Mouse (Mus musculus): Measurements from ENCODE around the gene Ppp1r14c. TPM values are rescaled to one million over a fixed set of nuclear protein-coding genes. Genes with fewer than 3 reads are reported as not detected.

The Ppp1r14c gene
- polyA plus RNA-seq, 1 experiment from 2014 or later = 29.2 TPM

DNA sequence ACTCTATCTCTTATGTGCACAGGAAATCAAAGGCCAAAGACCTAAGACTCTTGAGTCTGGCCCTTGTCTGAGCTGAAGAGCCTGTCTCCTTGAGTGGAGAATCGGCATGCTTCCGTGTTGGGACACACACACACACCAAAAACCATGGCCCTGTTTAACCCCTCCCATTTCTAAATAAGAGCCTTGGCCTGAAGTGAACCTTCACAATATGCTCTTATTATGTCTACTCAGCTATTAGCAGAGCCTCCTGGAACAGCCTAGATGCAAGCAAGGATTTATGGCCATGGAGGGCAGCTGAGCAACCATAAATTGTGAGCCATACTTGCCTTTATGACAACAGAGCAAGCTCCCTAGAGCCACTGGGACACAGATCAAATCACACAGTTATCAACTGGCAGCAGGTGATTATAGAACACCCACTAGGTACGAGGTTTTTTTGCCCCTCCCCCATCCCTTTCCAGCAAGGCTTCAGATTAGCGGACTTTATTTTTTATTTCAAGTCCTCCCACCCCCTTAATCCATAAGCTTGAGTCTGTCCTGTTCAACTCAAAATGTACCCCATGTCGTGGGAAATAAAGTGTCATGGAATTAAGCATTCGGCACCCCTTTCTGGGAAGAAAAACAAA lies 42.3 kb downstream of the Ppp1r14c start:
- Histone ChIP-seq H3K4me2 (ENCODE audit: low read depth, low read length) (no peak overlapping the region), H3K27me3 (replicated peaks; ENCODE audit: control insufficient read depth, insufficient read depth, low read length) (no peaks in the 10 kb centered on the region), H3K9ac (ENCODE audit: low read depth, low read length) (no peak overlapping the region), H3K36me3 (ENCODE audit: control insufficient read depth, insufficient read depth, low read length) (no peaks in the 10 kb centered on the region), H3K4me1 (ENCODE audit: control insufficient read depth, insufficient read depth, low read length) (no peaks in the 10 kb centered on the region), H3K9me3 (ENCODE audit: control insufficient read depth, low read length) (no peaks in the 10 kb centered on the region), H3K27ac (replicated peaks; ENCODE audit: low read depth, low read length) (no peak overlapping the region), H3K4me3 (ENCODE audit: low read depth, low read length) (no peak overlapping the region)
- no peak for DNase-seq (ENCODE audit: low spot score)
- 67% methylated on average over 6 of the region's 6 CpGs for WGBS
- ATAC-seq (ENCODE audit: low read depth) = no peak

DNA sequence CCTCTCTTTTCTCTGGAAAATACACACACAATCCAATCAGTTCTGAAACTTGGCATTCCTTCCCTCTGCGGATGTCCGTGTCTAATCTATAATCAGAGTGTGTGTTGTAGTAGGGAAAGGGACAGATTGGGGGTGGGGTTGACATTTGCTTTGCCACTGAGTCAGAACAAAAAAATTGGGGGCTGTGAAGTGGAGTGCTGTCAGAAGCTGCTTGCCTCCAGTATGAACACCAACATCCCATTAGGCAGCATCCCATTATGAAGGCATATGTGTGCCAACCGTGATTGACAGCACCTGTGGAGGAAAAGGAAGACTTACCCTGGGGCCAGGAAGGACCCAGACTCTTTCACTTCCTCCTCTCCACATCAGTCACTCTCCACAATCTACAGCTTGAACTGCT lies 42.8 kb downstream of the Ppp1r14c start:
- DNase-seq (ENCODE audit: low spot score) (no peak), ATAC-seq (ENCODE audit: low read depth) (no peak)
- 42% methylated on average over 3 of the region's 3 CpGs for WGBS

GRCm38 (mm10) chr10:3411222-3411621 lies 45.4 kb downstream of the Ppp1r14c start:
- no peak for DNase-seq (ENCODE audit: low spot score)
- Histone ChIP-seq H3K36me3 (ENCODE audit: control insufficient read depth, insufficient read depth, low read length) (no peaks in the 10 kb centered on the region), H3K9me3 (ENCODE audit: control insufficient read depth, low read length) (no peaks in the 10 kb centered on the region), H3K4me2 (ENCODE audit: low read depth, low read length) (no peak overlapping the region), H3K27ac (replicated peaks; ENCODE audit: low read depth, low read length) (no peak overlapping the region), H3K4me3 (ENCODE audit: low read depth, low read length) (no peak overlapping the region), H3K9ac (ENCODE audit: low read depth, low read length) (no peak overlapping the region), H3K4me1 (ENCODE audit: control insufficient read depth, insufficient read depth, low read length) (no peaks in the 10 kb centered on the region), H3K27me3 (replicated peaks; ENCODE audit: control insufficient read depth, insufficient read depth, low read length) (no peaks in the 10 kb centered on the region)
- WGBS = 53% methylated on average over 3 of the region's 3 CpGs
- ATAC-seq (ENCODE audit: low read depth) = no peak

More for the DNA sequence above, 42.8 kb downstream of the Ppp1r14c start:
- H3K9me3 ChIP-seq (ENCODE audit: control insufficient read depth, low read length) = no peaks in the 10 kb centered on the region
- H3K4me2 ChIP-seq (ENCODE audit: low read depth, low read length) = no peak overlapping the region
- no peaks in the 10 kb centered on the region for H3K27me3 ChIP-seq (replicated peaks; ENCODE audit: control insufficient read depth, insufficient read depth, low read length)
- H3K4me1 ChIP-seq (ENCODE audit: control insufficient read depth, insufficient read depth, low read length) = no peaks in the 10 kb centered on the region
- H3K36me3 ChIP-seq (ENCODE audit: control insufficient read depth, insufficient read depth, low read length) = no peaks in the 10 kb centered on the region
- no peak overlapping the region for H3K27ac ChIP-seq (replicated peaks; ENCODE audit: low read depth, low read length)
- H3K9ac ChIP-seq (ENCODE audit: low read depth, low read length) = no peak overlapping the region
- H3K4me3 ChIP-seq (ENCODE audit: low read depth, low read length) = no peak overlapping the region

DNA sequence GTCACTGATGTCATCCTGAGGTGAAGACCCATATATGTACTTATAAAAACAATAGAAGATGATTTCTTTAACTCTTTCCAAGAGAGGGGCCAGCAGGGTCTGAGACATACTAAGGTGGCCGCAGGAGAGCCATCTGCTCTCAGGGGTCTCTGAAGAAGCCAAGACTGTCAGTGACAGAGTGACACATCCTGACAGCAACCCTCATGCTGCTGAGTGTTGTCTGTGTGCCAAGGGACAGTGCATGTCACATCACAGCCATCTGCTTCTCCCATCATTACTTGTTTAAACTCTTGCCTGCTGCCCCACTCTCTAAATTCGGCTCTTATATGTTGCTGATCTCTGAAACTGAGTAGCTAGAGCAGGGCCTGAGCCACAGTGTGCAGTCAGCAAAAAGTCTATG lies 45.8 kb downstream of the Ppp1r14c start:
- H3K4me1 ChIP-seq (ENCODE audit: control insufficient read depth, insufficient read depth, low read length) = no peaks in the 10 kb centered on the region
- no peak overlapping the region for H3K4me2 ChIP-seq (ENCODE audit: low read depth, low read length)
- H3K9me3 ChIP-seq (ENCODE audit: control insufficient read depth, low read length) = no peaks in the 10 kb centered on the region
- no peaks in the 10 kb centered on the region for H3K27me3 ChIP-seq (replicated peaks; ENCODE audit: control insufficient read depth, insufficient read depth, low read length)
- ATAC-seq (ENCODE audit: low read depth) (no peak), DNase-seq (ENCODE audit: low spot score) (no peak)
- H3K4me3 ChIP-seq (ENCODE audit: low read depth, low read length) = no peak overlapping the region
- 83% methylated on average over 2 of the region's 2 CpGs for WGBS
- H3K27ac ChIP-seq (replicated peaks; ENCODE audit: low read depth, low read length) = no peak overlapping the region
- no peaks in the 10 kb centered on the region for H3K36me3 ChIP-seq (ENCODE audit: control insufficient read depth, insufficient read depth, low read length)
- no peak overlapping the region for H3K9ac ChIP-seq (ENCODE audit: low read depth, low read length)

DNA sequence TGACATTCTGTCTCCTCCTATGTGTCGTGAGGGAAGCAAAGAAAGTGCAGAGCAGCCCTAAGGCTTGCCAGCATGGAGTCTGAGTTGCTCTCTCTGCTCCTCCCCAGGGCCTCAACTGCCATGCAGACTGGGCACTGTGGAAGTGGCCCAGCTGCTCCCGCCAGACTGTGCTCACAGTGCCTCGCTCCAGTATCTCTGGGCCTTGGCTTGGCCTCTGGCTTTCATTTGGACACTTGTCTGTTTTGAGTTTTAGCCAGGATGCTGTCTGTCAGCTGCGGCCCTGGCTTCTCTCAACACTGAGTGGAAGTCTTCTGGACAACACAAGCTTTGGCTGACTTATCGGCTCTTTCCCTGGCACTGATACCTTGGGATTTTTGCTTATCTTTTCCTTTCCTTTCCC lies 49.0 kb downstream of the Ppp1r14c start:
- no peaks in the 10 kb centered on the region for H3K9me3 ChIP-seq (ENCODE audit: control insufficient read depth, low read length)
- H3K4me2 ChIP-seq (ENCODE audit: low read depth, low read length) = no peak overlapping the region
- WGBS = 60% methylated on average over 5 of the region's 5 CpGs
- DNase-seq (ENCODE audit: low spot score) = no peak
- H3K36me3 ChIP-seq (ENCODE audit: control insufficient read depth, insufficient read depth, low read length) = no peaks in the 10 kb centered on the region
- no peak overlapping the region for H3K9ac ChIP-seq (ENCODE audit: low read depth, low read length)
- no peaks in the 10 kb centered on the region for H3K4me1 ChIP-seq (ENCODE audit: control insufficient read depth, insufficient read depth, low read length)
- no peak overlapping the region for H3K4me3 ChIP-seq (ENCODE audit: low read depth, low read length)
- ATAC-seq (ENCODE audit: low read depth) = no peak
- H3K27me3 ChIP-seq (replicated peaks; ENCODE audit: control insufficient read depth, insufficient read depth, low read length) = no peaks in the 10 kb centered on the region
- no peak overlapping the region for H3K27ac ChIP-seq (replicated peaks; ENCODE audit: low read depth, low read length)

DNA sequence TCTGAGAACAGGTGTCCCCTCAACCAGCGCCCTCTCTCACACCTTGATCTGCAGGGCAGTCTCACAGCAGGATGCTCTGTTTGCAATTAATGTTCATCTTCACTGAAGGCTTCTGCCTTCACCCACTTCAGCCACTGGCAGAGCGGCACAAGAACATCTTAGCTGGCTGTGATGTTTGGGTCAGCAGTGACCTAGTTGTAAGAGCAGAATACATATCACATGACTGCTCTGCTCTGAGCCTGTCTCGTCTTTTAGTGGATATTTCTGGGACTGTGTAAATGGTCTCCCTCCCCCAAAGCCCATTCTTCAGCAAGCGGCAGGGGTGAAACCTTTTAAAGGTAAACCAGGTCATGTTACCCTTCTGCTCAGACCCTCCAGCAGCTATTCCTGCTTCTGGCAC lies 50.7 kb downstream of the Ppp1r14c start:
- Histone ChIP-seq H3K9me3 (ENCODE audit: control insufficient read depth, low read length) (no peaks in the 10 kb centered on the region), H3K4me3 (ENCODE audit: low read depth, low read length) (no peak overlapping the region), H3K27ac (replicated peaks; ENCODE audit: low read depth, low read length) (no peak overlapping the region), H3K9ac (ENCODE audit: low read depth, low read length) (no peak overlapping the region), H3K36me3 (ENCODE audit: control insufficient read depth, insufficient read depth, low read length) (no peaks in the 10 kb centered on the region), H3K4me1 (ENCODE audit: control insufficient read depth, insufficient read depth, low read length) (no peaks in the 10 kb centered on the region), H3K4me2 (ENCODE audit: low read depth, low read length) (no peak overlapping the region), H3K27me3 (replicated peaks; ENCODE audit: control insufficient read depth, insufficient read depth, low read length) (no peaks in the 10 kb centered on the region)
- DNase-seq (ENCODE audit: low spot score) = no peak
- ATAC-seq (ENCODE audit: low read depth) = no peak
- WGBS = 56% methylated on average over 4 of the region's 4 CpGs

- Histone ChIP-seq H3K9me3 (ENCODE audit: control insufficient read depth, low read length) (no peaks in the 10 kb centered on the region), H3K9ac (ENCODE audit: low read depth, low read length) (no peak overlapping the region), H3K4me1 (ENCODE audit: control insufficient read depth, insufficient read depth, low read length) (no peaks in the 10 kb centered on the region), H3K4me3 (ENCODE audit: low read depth, low read length) (no peak overlapping the region), H3K4me2 (ENCODE audit: low read depth, low read length) (no peak overlapping the region), H3K27me3 (replicated peaks; ENCODE audit: control insufficient read depth, insufficient read depth, low read length) (no peaks in the 10 kb centered on the region), H3K27ac (replicated peaks; ENCODE audit: low read depth, low read length) (no peak overlapping the region), H3K36me3 (ENCODE audit: control insufficient read depth, insufficient read depth, low read length) (no peaks in the 10 kb centered on the region)
- DNase-seq (ENCODE audit: low spot score) (no peak), ATAC-seq (ENCODE audit: low read depth) (no peak)
- WGBS = 50% methylated on average over 4 of the region's 4 CpGs
These were observed 51.6 kb downstream of the Ppp1r14c start for GRCm38 (mm10) chr10:3417408-3417807.

GRCm38 (mm10) chr10:3424016-3424415 lies 58.2 kb downstream of the Ppp1r14c start:
- H3K9ac ChIP-seq (ENCODE audit: low read depth, low read length) = no peak overlapping the region
- H3K36me3 ChIP-seq (ENCODE audit: control insufficient read depth, insufficient read depth, low read length) = no peaks in the 10 kb centered on the region
- no peaks in the 10 kb centered on the region for H3K4me1 ChIP-seq (ENCODE audit: control insufficient read depth, insufficient read depth, low read length)
- no peaks in the 10 kb centered on the region for H3K9me3 ChIP-seq (ENCODE audit: control insufficient read depth, low read length)
- H3K27me3 ChIP-seq (replicated peaks; ENCODE audit: control insufficient read depth, insufficient read depth, low read length) = no peaks in the 10 kb centered on the region
- no peak overlapping the region for H3K27ac ChIP-seq (replicated peaks; ENCODE audit: low read depth, low read length)
- ATAC-seq (ENCODE audit: low read depth) (no peak; the same call in 1 of the 2 replicates), DNase-seq (ENCODE audit: low spot score) (no peak)
- no peak overlapping the region for H3K4me3 ChIP-seq (ENCODE audit: low read depth, low read length)
- H3K4me2 ChIP-seq (ENCODE audit: low read depth, low read length) = no peak overlapping the region

DNA sequence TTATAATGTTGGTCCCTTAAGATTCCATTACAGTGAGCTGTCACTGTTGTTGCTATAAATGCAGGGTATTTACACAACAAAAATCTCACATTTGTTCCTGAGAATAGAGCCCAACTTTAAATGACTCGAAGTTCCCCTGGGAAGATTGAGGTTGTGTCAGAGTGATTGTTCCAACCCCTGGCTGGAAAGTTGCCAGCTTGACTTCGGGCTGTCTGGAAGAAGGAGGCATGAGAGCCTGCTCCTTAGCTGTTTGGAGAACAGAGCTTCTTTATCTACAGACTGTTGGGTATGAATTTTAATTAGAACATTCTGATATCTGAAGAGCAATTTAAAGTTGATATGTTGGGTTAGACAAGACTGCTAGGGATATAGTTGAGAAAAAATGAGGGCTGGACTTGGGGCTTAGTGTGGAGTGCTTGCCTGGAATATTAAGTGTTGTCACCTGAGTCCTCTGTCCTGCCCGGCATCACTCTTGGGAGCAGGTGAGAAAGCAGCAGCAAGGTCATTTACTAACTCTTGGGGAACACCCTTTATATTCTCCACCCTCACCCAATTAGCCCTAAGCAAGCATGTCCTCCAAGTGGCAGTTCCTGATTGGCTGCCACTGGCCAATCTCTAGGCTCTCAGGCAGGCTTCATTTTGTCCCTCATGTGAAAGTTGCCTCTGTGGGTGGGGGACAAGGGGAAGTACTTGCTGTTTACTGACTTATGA lies 62.0 kb downstream of the Ppp1r14c start:
- ATAC-seq (ENCODE audit: low read depth) (no peak), DNase-seq (ENCODE audit: low spot score) (peak; percentile 60)
- no peaks in the 10 kb centered on the region for H3K36me3 ChIP-seq (ENCODE audit: control insufficient read depth, insufficient read depth, low read length)
- 54% methylated on average over 3 of the region's 3 CpGs for WGBS
- no peak overlapping the region for H3K27ac ChIP-seq (replicated peaks; ENCODE audit: low read depth, low read length)
- no peaks in the 10 kb centered on the region for H3K9me3 ChIP-seq (ENCODE audit: control insufficient read depth, low read length)
- no peak overlapping the region for H3K9ac ChIP-seq (ENCODE audit: low read depth, low read length)
- no peaks in the 10 kb centered on the region for H3K27me3 ChIP-seq (replicated peaks; ENCODE audit: control insufficient read depth, insufficient read depth, low read length)
- H3K4me3 ChIP-seq (ENCODE audit: low read depth, low read length) = no peak overlapping the region
- no peaks in the 10 kb centered on the region for H3K4me1 ChIP-seq (ENCODE audit: control insufficient read depth, insufficient read depth, low read length)
- H3K4me2 ChIP-seq (ENCODE audit: low read depth, low read length) = no peak overlapping the region
